Mouse (Mus musculus) MEL (cell line): Measurements from ENCODE around the gene Pkn3. TPM values are rescaled to one million over a fixed set of nuclear protein-coding genes. Genes with fewer than 3 reads are reported as not detected.
A peak's percentile ranks its signal among the peaks of the same experiment; 100 is the strongest.

Source experiments
- DNase-seq: peaks from one replicate; pipeline ENCODE4 v3.0.0; 2011; ENCODE audit warnings: low read depth, low spot score
- H3K27ac ChIP-seq: 2 replicates; pipeline ENCODE4 v1.5.1; 2012; ENCODE audit warnings: low read depth, mild to moderate bottlenecking, control low read depth, low read length, moderate library complexity; ENCODE audit not compliant: control insufficient read depth
- H3K27me3 ChIP-seq, 2 experiments: fragments of 150-350 bp in 1 of 2; sonication (generic) in 1 of 2; 2 replicates each; pipeline ENCODE4 v1.6.1; 2012; ENCODE audit warnings: low read length in 2 of 2, mild to moderate bottlenecking in 2 of 2, improper control_type of control experiment in 1 of 2, moderate library complexity in 1 of 2; ENCODE audit not compliant: insufficient read depth in 2 of 2, control insufficient read depth in 1 of 2
- H3K36me3 ChIP-seq, 2 experiments: 2 replicates each; pipeline ENCODE4 v1.6.1; 2012 to 2014; ENCODE audit warnings: low read length in 2 of 2, improper control_type of control experiment in 1 of 2, inconsistent platforms in 1 of 2, mild to moderate bottlenecking in 1 of 2; ENCODE audit not compliant: insufficient read depth in 2 of 2, control insufficient read depth in 1 of 2
- H3K4me1 ChIP-seq, 2 experiments: fragments of 150-350 bp in 1 of 2; sonication (generic) in 1 of 2; 2 replicates each; pipeline ENCODE4 v1.6.1; 2012; ENCODE audit warnings: low read length in 2 of 2, improper control_type of control experiment in 1 of 2, mild to moderate bottlenecking in 1 of 2; ENCODE audit not compliant: insufficient read depth in 2 of 2, control insufficient read depth in 1 of 2
- H3K4me3 ChIP-seq, 2 experiments: fragments of 150-350 bp in 1 of 2; sonication (generic) in 1 of 2; 2 replicates each; pipeline ENCODE4 v1.5.1; 2012; ENCODE audit warnings: low read depth in 2 of 2, low read length in 2 of 2, mild to moderate bottlenecking in 2 of 2, moderate library complexity in 2 of 2, control low read depth in 1 of 2, improper control_type of control experiment in 1 of 2; ENCODE audit not compliant: control insufficient read depth in 1 of 2, insufficient read depth in 1 of 2
- H3K79me2 ChIP-seq: 2 replicates; pipeline ENCODE4 v1.6.1; 2012; ENCODE audit warnings: mild to moderate bottlenecking, low read length, moderate library complexity; ENCODE audit not compliant: control insufficient read depth, poor library complexity, insufficient read depth
- H3K9ac ChIP-seq: 2 replicates; pipeline ENCODE4 v1.6.1; 2012; ENCODE audit warnings: low read depth, mild to moderate bottlenecking, control low read depth, low read length, moderate library complexity; ENCODE audit not compliant: control insufficient read depth, poor library complexity, severe bottlenecking
- H3K9me3 ChIP-seq: fragments of 150-350 bp; sonication (generic); replicated peaks from 2 replicates; pipeline ENCODE4 v1.6.1; 2012; ENCODE audit warnings: mild to moderate bottlenecking, low read length, improper control_type of control experiment, moderate library complexity; ENCODE audit not compliant: insufficient read depth
- BHLHE40 ChIP-seq: IDR thresholded peaks from 2 replicates; pipeline ENCODE4 v1.6.1; 2012; ENCODE audit warnings: low read depth, mild to moderate bottlenecking, inconsistent platforms, low read length, improper control_type of control experiment, borderline replicate concordance
- CHD1 ChIP-seq: IDR thresholded peaks from 2 replicates; pipeline ENCODE4 v1.6.1; 2012; ENCODE audit warnings: low read depth, mild to moderate bottlenecking, inconsistent platforms, low read length, improper control_type of control experiment
- CTCF ChIP-seq, 3 experiments: IDR thresholded peaks in 2 of 3; conservative IDR thresholded peaks in 1 of 3; 2 replicates each; pipeline ENCODE4 v1.5.1; 2011 to 2012; ENCODE audit warnings: low read length in 3 of 3, low read depth in 2 of 3, mild to moderate bottlenecking in 2 of 3, improper control_type of control experiment in 1 of 3, inconsistent platforms in 1 of 3, mixed read lengths in 1 of 3, moderate library complexity in 1 of 3; ENCODE audit not compliant: control insufficient read depth in 1 of 3, insufficient read depth in 1 of 3, poor library complexity in 1 of 3, severe bottlenecking in 1 of 3
- ELF1 ChIP-seq: IDR thresholded peaks from 2 replicates; pipeline ENCODE4 v1.6.1; 2014; ENCODE audit warnings: low read depth, mild to moderate bottlenecking, inconsistent platforms, low read length, improper control_type of control experiment, moderate library complexity
- EP300 ChIP-seq, 2 experiments: IDR thresholded peaks; 2 replicates each; pipeline ENCODE4 v1.6.1; 2011; ENCODE audit warnings: improper control_type of control experiment in 2 of 2, low read length in 2 of 2, low read depth in 1 of 2, mild to moderate bottlenecking in 1 of 2
- ETS1 ChIP-seq: IDR thresholded peaks from 2 replicates; pipeline ENCODE4 v1.6.1; 2012; ENCODE audit warnings: low read depth, mild to moderate bottlenecking, inconsistent platforms, low read length, improper control_type of control experiment, moderate library complexity
- GABPA ChIP-seq: IDR thresholded peaks from 2 replicates; pipeline ENCODE4 v1.6.1; 2012; ENCODE audit warnings: low read depth, mild to moderate bottlenecking, inconsistent platforms, low read length, improper control_type of control experiment, moderate library complexity
- HCFC1 ChIP-seq: IDR thresholded peaks from 2 replicates; pipeline ENCODE4 v1.6.1; 2012; ENCODE audit warnings: low read depth, mild to moderate bottlenecking, inconsistent platforms, low read length, improper control_type of control experiment, moderate library complexity
- JUND ChIP-seq: IDR thresholded peaks from 2 replicates; pipeline ENCODE4 v1.6.1; 2011; ENCODE audit warnings: low read depth, mild to moderate bottlenecking, improper control_type of control experiment, low read length
- MAX ChIP-seq: IDR thresholded peaks from 2 replicates; pipeline ENCODE4 v1.6.1; 2011; ENCODE audit warnings: low read length, improper control_type of control experiment
- MAZ ChIP-seq: IDR thresholded peaks from 2 replicates; pipeline ENCODE4 v1.6.1; 2012; ENCODE audit warnings: low read depth, mild to moderate bottlenecking, inconsistent platforms, low read length, improper control_type of control experiment
- MXI1 ChIP-seq: IDR thresholded peaks from 2 replicates; pipeline ENCODE4 v1.6.1; 2011; ENCODE audit warnings: mild to moderate bottlenecking, low read depth, low read length, improper control_type of control experiment
- MYB ChIP-seq: IDR thresholded peaks from 2 replicates; pipeline ENCODE4 v1.6.1; 2011; ENCODE audit warnings: mild to moderate bottlenecking, low read depth, low read length, improper control_type of control experiment
- MYC ChIP-seq: IDR thresholded peaks from 2 replicates; pipeline ENCODE4 v1.6.1; 2011; ENCODE audit warnings: low read depth, mild to moderate bottlenecking, low read length, improper control_type of control experiment, moderate library complexity
- NELFE ChIP-seq: IDR thresholded peaks from 2 replicates; pipeline ENCODE4 v1.6.1; 2011; ENCODE audit warnings: low read depth, low read length, improper control_type of control experiment
- NRF1 ChIP-seq: IDR thresholded peaks from 2 replicates; pipeline ENCODE4 v1.6.1; 2014; ENCODE audit warnings: low read depth, mild to moderate bottlenecking, inconsistent platforms, low read length, improper control_type of control experiment, moderate library complexity; ENCODE audit not compliant: poor library complexity, insufficient read depth, severe bottlenecking
- POLR2A ChIP-seq, 2 experiments: IDR thresholded peaks; 2 replicates each; pipeline ENCODE4 v1.6.1; 2011 to 2012; ENCODE audit warnings: low read length in 2 of 2, mild to moderate bottlenecking in 2 of 2, control low read depth in 1 of 2, improper control_type of control experiment in 1 of 2, low read depth in 1 of 2, moderate library complexity in 1 of 2; ENCODE audit not compliant: control insufficient read depth in 1 of 2, insufficient read depth in 1 of 2, poor library complexity in 1 of 2
- POLR2AphosphoS2 ChIP-seq: IDR thresholded peaks from 2 replicates; pipeline ENCODE4 v1.6.1; 2011; ENCODE audit warnings: low read length, improper control_type of control experiment
- POLR2AphosphoS5 ChIP-seq: IDR thresholded peaks from 2 replicates; pipeline ENCODE4 v1.6.1; 2012; ENCODE audit warnings: low read depth, borderline replicate concordance, mild to moderate bottlenecking, inconsistent platforms, low read length, moderate library complexity, mixed read lengths
- RAD21 ChIP-seq: IDR thresholded peaks from 2 replicates; pipeline ENCODE4 v1.6.1; 2011; ENCODE audit warnings: mild to moderate bottlenecking, low read depth, low read length, improper control_type of control experiment
- SIN3A ChIP-seq: IDR thresholded peaks from 2 replicates; pipeline ENCODE4 v1.6.1; 2012; ENCODE audit warnings: low read length, improper control_type of control experiment, inconsistent platforms
- TBP ChIP-seq: IDR thresholded peaks from 2 replicates; pipeline ENCODE4 v1.8.0; 2011; ENCODE audit warnings: low read depth, low read length, improper control_type of control experiment
- TCF12 ChIP-seq: IDR thresholded peaks from 2 replicates; pipeline ENCODE4 v1.6.1; 2014; ENCODE audit warnings: low read depth, mild to moderate bottlenecking, inconsistent platforms, low read length, improper control_type of control experiment, moderate library complexity
- UBTF ChIP-seq: IDR thresholded peaks from 2 replicates; pipeline ENCODE4 v1.6.1; 2012; ENCODE audit warnings: low read depth, mild to moderate bottlenecking, inconsistent platforms, low read length, improper control_type of control experiment, moderate library complexity, borderline replicate concordance; ENCODE audit not compliant: insufficient read depth
- USF1 ChIP-seq: IDR thresholded peaks from 2 replicates; pipeline ENCODE4 v1.6.1; 2014; ENCODE audit warnings: low read depth, mild to moderate bottlenecking, inconsistent platforms, low read length, improper control_type of control experiment, moderate library complexity
- USF2 ChIP-seq, 2 experiments: IDR thresholded peaks; 2 replicates each; pipeline ENCODE4 v1.6.1; 2011 to 2012; ENCODE audit warnings: improper control_type of control experiment in 2 of 2, low read length in 2 of 2, borderline replicate concordance in 1 of 2, inconsistent platforms in 1 of 2, low read depth in 1 of 2, mild to moderate bottlenecking in 1 of 2; ENCODE audit not compliant: insufficient read depth in 1 of 2
- ZC3H11A ChIP-seq: IDR thresholded peaks from 2 replicates; pipeline ENCODE4 v1.6.1; 2012; ENCODE audit warnings: low read depth, mild to moderate bottlenecking, inconsistent platforms, low read length, improper control_type of control experiment
- ZKSCAN1 ChIP-seq: IDR thresholded peaks from 2 replicates; pipeline ENCODE4 v1.6.1; 2012; ENCODE audit warnings: low read depth, mild to moderate bottlenecking, inconsistent platforms, low read length, improper control_type of control experiment, moderate library complexity
- ZMIZ1 ChIP-seq: IDR thresholded peaks from 2 replicates; pipeline ENCODE4 v1.6.1; 2012; ENCODE audit warnings: low read depth, mild to moderate bottlenecking, inconsistent platforms, low read length, improper control_type of control experiment, moderate library complexity
- ZNF384 ChIP-seq: IDR thresholded peaks from 2 replicates; pipeline ENCODE4 v1.6.1; 2012; ENCODE audit warnings: low read depth, mild to moderate bottlenecking, inconsistent platforms, low read length, improper control_type of control experiment
- polyA plus RNA-seq, 2 experiments: library from polyadenylated mRNA; stranded (reverse) in 1 of 2; unstranded in 1 of 2; fragments of >175 nt in 1 of 2; fragments of >200 nt in 1 of 2; gene quantifications; 2 replicates each; pipeline versions ENCODE4 v1.2.1 to v1.2.4; 2012; ENCODE audit warnings: low replicate concordance in 2 of 2, low read depth in 1 of 2; ENCODE audit not compliant: insufficient read length in 2 of 2, insufficient read depth in 1 of 2, missing spikeins in 1 of 2
- total RNA-seq: library from RNA; depleted of rRNA; stranded (reverse); fragments of 300-350 nt; gene quantifications from 2 replicates; pipeline ENCODE4 v1.2.3, GENCODE M21; 2012

Gene Pkn3
- total and polyA plus RNA-seq, 3 experiments = 2.0 to 5.8 TPM; not detected in 1

DNA sequence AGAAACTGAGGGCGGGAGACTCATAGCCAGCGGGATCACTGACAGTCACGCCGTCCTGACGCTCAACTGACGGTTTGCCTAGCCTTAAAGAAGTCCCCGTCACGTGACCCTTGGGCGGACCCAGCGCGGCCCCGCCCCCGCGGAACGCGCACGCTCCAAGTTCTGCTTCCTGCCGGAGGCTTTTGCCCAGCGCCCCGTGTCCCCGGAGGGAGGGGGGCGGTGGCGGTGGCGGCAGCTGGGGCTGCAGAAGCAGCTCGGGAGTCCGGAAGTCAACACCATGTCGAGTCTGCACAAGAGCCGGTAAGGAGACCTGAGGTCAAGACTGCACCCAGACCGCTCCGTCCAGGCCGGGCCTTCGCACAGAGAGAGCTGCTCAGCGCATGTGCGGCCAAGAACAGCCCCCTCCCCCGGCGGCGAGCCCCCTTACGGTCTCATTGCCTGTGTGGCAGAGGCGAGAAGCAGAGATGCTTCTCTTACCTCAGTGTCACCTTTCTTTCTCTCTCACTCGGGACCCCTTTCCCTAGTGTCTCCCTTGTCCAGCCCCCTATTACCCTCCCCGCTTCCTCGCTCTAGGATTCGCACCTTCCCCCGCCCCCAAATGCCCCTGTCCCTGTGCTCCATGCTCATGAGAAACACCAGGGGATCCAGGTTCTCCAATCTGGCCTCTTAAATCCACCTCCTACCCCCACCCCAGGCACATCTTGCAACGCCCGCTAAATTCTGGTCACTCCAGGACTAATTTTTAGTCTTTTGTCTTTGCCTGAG lies 56.3 kb downstream of the Pkn3 start, which contains the start of gene Tbc1d13:
Tbc1d13 (plus strand) TSS at position 134 of the 765 bp plus-strand sequence.
- H3K4me1 ChIP-seq = peaks cover 2 to 11% of the 10 kb centered on the region in 2 experiments; a peak in 2 of 4 replicates
- peak within 1 kb of the TSS; percentile 78 for H3K9ac ChIP-seq
- H3K27ac ChIP-seq = peak within 1 kb of the TSS; percentile 97
- H3K9me3 ChIP-seq = no peaks in the 10 kb centered on the region
- H3K36me3 ChIP-seq = peaks cover 0 to 8% of the 10 kb centered on the region in 2 experiments; a peak in 2 of 4 replicates
- no peaks in the 10 kb centered on the region for H3K27me3 ChIP-seq
- peaks cover 9% of the 10 kb centered on the region for H3K79me2 ChIP-seq
- DNase-seq = peak; percentile 99
- peak within 1 kb of the TSS; percentile 66 to 74 for H3K4me3 ChIP-seq
- TF ChIP-seq ZMIZ1 = peak; percentile 98
- no peak for TF ChIP-seq RAD21
- TF ChIP-seq TCF12 = peak; percentile 86
- TF ChIP-seq ZKSCAN1 = no peak
- no peak for TF ChIP-seq CHD1
- TF ChIP-seq USF2 (IDR thresholded peaks at IDR 0.05; ENCODE audit: borderline replicate concordance in 1 of 2, insufficient read depth in 1 of 2, low read depth in 1 of 2, low read length in 2 of 2) = peak; percentile 92 to 96
- TF ChIP-seq CTCF (IDR thresholded peaks at IDR 0.05 in 2 of 3, conservative IDR thresholded peaks at IDR 0.05 in 1 of 3; ENCODE audit: control insufficient read depth in 1 of 3, insufficient read depth in 1 of 3, low read depth in 2 of 3, low read length in 3 of 3, poor library complexity in 1 of 3, severe bottlenecking in 1 of 3) = no peak
- peak; percentile 95 for TF ChIP-seq SIN3A
- 0 out of 2 replicates have a peak, but pooled peaks have one; percentile 86 for TF ChIP-seq POLR2AphosphoS5
- TF ChIP-seq MYC = peak; percentile 85
- TF ChIP-seq HCFC1 = peak; percentile 87
- peak; percentile 75 for TF ChIP-seq MYB
- TF ChIP-seq ZC3H11A = no peak
- peak; percentile 85 for TF ChIP-seq ELF1
- TF ChIP-seq NRF1 = peak; percentile 70
- TF ChIP-seq MXI1 = peak; percentile 95
- peak; percentile 95 for TF ChIP-seq BHLHE40
- TF ChIP-seq MAZ = peak; percentile 99
- peak; percentile 100 for TF ChIP-seq POLR2AphosphoS2
- peak; percentile 97 for TF ChIP-seq TBP
- TF ChIP-seq USF1 = peak; percentile 100
- TF ChIP-seq UBTF = no peak
- TF ChIP-seq ZNF384 = no peak
- peak; percentile 98 for TF ChIP-seq NELFE
- TF ChIP-seq GABPA = no peak
- TF ChIP-seq MAX = peak; percentile 98
- peak; percentile 66 for TF ChIP-seq ETS1
- peak; percentile 90 to 100 for TF ChIP-seq POLR2A (IDR thresholded peaks at IDR 0.05; ENCODE audit: control insufficient read depth in 1 of 2, insufficient read depth in 1 of 2, low read depth in 1 of 2, low read length in 2 of 2, poor library complexity in 1 of 2)
- no peak for TF ChIP-seq JUND
- peak in 1 of 2 experiments; percentile 66; a peak in 2 of 4 replicates for TF ChIP-seq EP300 (IDR thresholded peaks at IDR 0.05; ENCODE audit: low read depth in 1 of 2, low read length in 2 of 2)
- TF ChIP-seq, all 39 proteins: peak for 21
